Mouse (Mus musculus): ENCODE measurements at regions not wholly inside any gene's neighbourhood (a gene's known extent, or its start where the extent isn't known, plus 50 kb on each side); places are given as distances from the start of the nearest gene placed in this dataset.

GRCm38 (mm10) chr15:40566481-40566880 lies 432.3 kb downstream of the 9330182O14Rik start:
- TF ChIP-seq POLR2AphosphoS2 (IDR thresholded peaks at IDR 0.05; ENCODE audit: insufficient read length, low read depth) (no peak), MAX (IDR thresholded peaks at IDR 0.05; ENCODE audit: low read depth) (no peak), POLR2A (IDR thresholded peaks at IDR 0.05; ENCODE audit: insufficient read length, low read depth) (no peak), REST (IDR thresholded peaks at IDR 0.05; ENCODE audit: insufficient read depth, insufficient read length) (no peak), MYOD1 (IDR thresholded peaks at IDR 0.05; ENCODE audit: control insufficient read depth in 1 of 3, insufficient read length in 2 of 3, low read depth in 2 of 3) (peak in 2 of 3 experiments; percentile 89 to 94), TCF12 (IDR thresholded peaks at IDR 0.05; ENCODE audit: insufficient read depth, poor library complexity, severe bottlenecking) (peak; percentile 58), E2F4 (IDR thresholded peaks at IDR 0.05; ENCODE audit: insufficient read depth) (no peak)
